ENCODE assay signal across 8 mouse cellular contexts in genomic region chr5:120566681-120567252, GRCm38 (mm10). TPM values are rescaled to one million over a fixed set of nuclear protein-coding genes. Genes with fewer than 3 reads are reported as not detected.
A peak's percentile ranks its signal among the peaks of the same experiment; 100 is the strongest.
DNase-seq lines count a peak whose midpoint lies in the region; ATAC-seq lines count a peak whose summit lies in the region.

No protein-coding gene starts in this region.

- no peak for ATAC-seq in cerebellum, adult (ENCODE audit: insufficient number of reproducible peaks, low FRiP score, low TSS enrichment)
- no peak for ATAC-seq in liver, embryonic 15.5 days (ENCODE audit: insufficient read depth)

- H3K27ac ChIP-seq in hindbrain, embryonic 10.5 days, result peak overlapping the region; percentile 85
- peak overlapping the region; percentile 7; the same call in 1 of the 2 replicates for H3K27ac ChIP-seq in liver, embryonic 15.5 days (replicated peaks)

- H3K27me3 ChIP-seq in hindbrain, embryonic 10.5 days (ENCODE audit: insufficient read depth, poor library complexity, severe bottlenecking), result no peaks in the 10 kb centered on the region
- no peaks in the 10 kb centered on the region for H3K27me3 ChIP-seq in liver, embryonic 15.5 days

- H3K4me3 ChIP-seq in hindbrain, embryonic 10.5 days, result no peak overlapping the region
- H3K4me3 ChIP-seq in liver, embryonic 15.5 days (replicated peaks), result no peak overlapping the region

- peaks cover 93% of the 10 kb centered on the region for H3K4me1 ChIP-seq in hindbrain, embryonic 10.5 days (replicated peaks)
- peaks cover 88% of the 10 kb centered on the region for H3K4me1 ChIP-seq in liver, embryonic 15.5 days (replicated peaks)

- H3K36me3 ChIP-seq in hindbrain, embryonic 10.5 days, result no peaks in the 10 kb centered on the region
- H3K36me3 ChIP-seq in liver, embryonic 15.5 days (replicated peaks), result 0 out of 2 replicates have a peak, but pooled peaks cover 14% of the 10 kb centered on the region

- H3K9ac ChIP-seq in liver, embryonic 15.5 days, result no peak overlapping the region

- 57% methylated on average over 9 of the region's 9 CpGs for WGBS in hindbrain, embryonic 10.5 days
- 64% methylated on average over 9 of the region's 9 CpGs for whole genome bisulfite sequencing in liver, embryonic 15.5 days (ENCODE audit: insufficient replicate concordance)

- H3K9me3 ChIP-seq in hindbrain, embryonic 10.5 days, result no peaks in the 10 kb centered on the region
- no peaks in the 10 kb centered on the region for H3K9me3 ChIP-seq in liver, embryonic 15.5 days (replicated peaks)

- no peak overlapping the region for H3K4me2 ChIP-seq in liver, embryonic 15.5 days

- DNase-seq in cerebellum, adult 11 months, result peak; percentile 55
- DNase-seq in cerebellum, adult 9-11 months, result peak; percentile 82
- peak; percentile 15 for DNase-seq in hindbrain, embryonic 10.5 days (ENCODE audit: low spot score)
- DNase-seq in right cerebral cortex, adult 18-20 months, result no peak
- no peak for DNase-seq in adrenal gland, postnatal 10 days
- no peak for DNase-seq in right cerebral cortex, postnatal 25 days

RNA-seq across cellular contexts. Expression of gene Tpcn1, which starts 21.7 kb away (rescaled TPM):
- polyA plus RNA-seq in hindbrain, embryonic 10.5 days (2016; fragmentation: Nextera tagmentation; extraction: Ambion mirVana), result 12.5 and 12.9 TPM in 2 replicates
- polyA plus RNA-seq in liver, embryonic 15.5 days (2015; fragmentation: Nextera tagmentation; extraction: Ambion mirVana), result 22.7 and 26.4 TPM in 2 replicates
- total RNA-seq in adrenal gland, postnatal 10 days (2021), result 10 to 100 TPM; 53.1 to 60.4 TPM

RNA-seq across cellular contexts. Expression of gene Iqcd, which starts 22.0 kb away (rescaled TPM):
- polyA plus RNA-seq in hindbrain, embryonic 10.5 days (2016; fragmentation: Nextera tagmentation; extraction: Ambion mirVana), result 1.3 and 2.8 TPM in 2 replicates
- polyA plus RNA-seq in liver, embryonic 15.5 days (2015; fragmentation: Nextera tagmentation; extraction: Ambion mirVana), result 0.90 and 1.2 TPM in 2 replicates
- total RNA-seq in adrenal gland, postnatal 10 days (2021), result under 1 TPM; 0.42 to 0.51 TPM

RNA-seq across cellular contexts. Expression of gene Rita1, which starts 45.6 kb away (rescaled TPM):
- polyA plus RNA-seq in hindbrain, embryonic 10.5 days (2016; fragmentation: Nextera tagmentation; extraction: Ambion mirVana), result 19.0 and 19.6 TPM in 2 replicates
- 4.0 TPM in 2 replicates for polyA plus RNA-seq in liver, embryonic 15.5 days (2015; fragmentation: Nextera tagmentation; extraction: Ambion mirVana)
- total RNA-seq in adrenal gland, postnatal 10 days (2021), result 10 to 100 TPM; 12.9 to 17.4 TPM

RNA-seq across cellular contexts. Expression of gene Ddx54, which starts 45.8 kb away (rescaled TPM):
- 62.2 and 64.7 TPM in 2 replicates for polyA plus RNA-seq in hindbrain, embryonic 10.5 days (2016; fragmentation: Nextera tagmentation; extraction: Ambion mirVana)
- 16.2 and 17.7 TPM in 2 replicates for polyA plus RNA-seq in liver, embryonic 15.5 days (2015; fragmentation: Nextera tagmentation; extraction: Ambion mirVana)
- 10 to 100 TPM; 36.0 to 36.1 TPM for total RNA-seq in adrenal gland, postnatal 10 days (2021)

RNA-seq across cellular contexts. Expression of gene Slc8b1, which starts 55.8 kb away (rescaled TPM):
- polyA plus RNA-seq in hindbrain, embryonic 10.5 days (2016; fragmentation: Nextera tagmentation; extraction: Ambion mirVana), result 4.4 and 5.8 TPM in 2 replicates
- 7.4 and 8.2 TPM in 2 replicates for polyA plus RNA-seq in liver, embryonic 15.5 days (2015; fragmentation: Nextera tagmentation; extraction: Ambion mirVana)
- total RNA-seq in adrenal gland, postnatal 10 days (2021), result 10 to 100 TPM; 35.2 to 39.3 TPM

Comparison
In these comparisons a context has a peak if more than half of its experiments do, and no peak if none do; other contexts are left out.
1. DNase-seq: peak in cerebellum, adult 11 months (single experiment), cerebellum, adult 9-11 months (single experiment) and hindbrain, embryonic 10.5 days (single experiment); none in right cerebral cortex, adult 18-20 months (single experiment), adrenal gland, postnatal 10 days (single experiment) and right cerebral cortex, postnatal 25 days (single experiment).